Mouse (Mus musculus) cerebellum, adult 2 months (tissue): ENCODE measurements around the gene Vwde.

Experiments used
- CTCF ChIP-seq: fragments of 200-500 bp; IDR thresholded peaks from 2 replicates; pipeline ENCODE4 v1.5.1; 2011; ENCODE audit warnings: low read depth, mild to moderate bottlenecking, control low read depth, low read length, moderate library complexity, borderline replicate concordance; ENCODE audit not compliant: insufficient read depth
- POLR2A ChIP-seq: fragments of 200-500 bp; IDR thresholded peaks from 2 replicates; pipeline ENCODE4 v1.6.1; 2011; ENCODE audit warnings: low read length, control low read depth, borderline replicate concordance; ENCODE audit not compliant: insufficient read depth

DNA sequence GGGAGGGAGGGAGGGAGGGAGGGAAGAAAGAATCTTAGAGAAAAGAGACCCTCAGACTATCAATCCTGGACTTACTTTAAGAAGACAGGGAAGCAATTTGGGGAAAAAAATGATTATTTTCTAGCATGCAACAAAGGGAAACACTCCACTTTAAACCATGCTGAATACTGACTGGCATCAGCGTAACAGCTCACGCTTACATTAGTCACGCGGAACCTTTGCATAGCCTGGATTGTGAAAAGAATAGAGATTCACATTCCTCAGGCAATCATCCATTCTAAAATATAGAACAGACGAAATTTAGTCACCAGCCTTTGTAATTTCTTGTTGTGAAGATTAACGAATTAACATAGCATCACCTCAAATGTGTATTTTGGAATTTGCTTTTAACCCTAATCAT, 18.6 kb downstream of the Vwde start:
- TF ChIP-seq POLR2A (no peak), CTCF (no peak)
